Mouse (Mus musculus) ES-E14 (cell line): ENCODE measurements around the gene Tgm3. TPM values are rescaled to one million over a fixed set of nuclear protein-coding genes. Genes with fewer than 3 reads are reported as not detected.

ENCODE experiments used
- DNase-seq: peaks from one replicate; pipeline ENCODE4 v3.0.0-alpha.2; 2013; ENCODE audit warnings: low read depth, low spot score
- H3K27ac ChIP-seq: 2 replicates; pipeline ENCODE4 v1.5.1; 2012; ENCODE audit warnings: low read depth, mild to moderate bottlenecking, low read length, moderate library complexity, mixed read lengths; ENCODE audit not compliant: poor library complexity, insufficient read depth, severe bottlenecking
- H3K36me3 ChIP-seq: 2 replicates; pipeline ENCODE4 v1.6.1; 2012; ENCODE audit warnings: mild to moderate bottlenecking, low read length, moderate library complexity, mixed read lengths; ENCODE audit not compliant: control insufficient read depth, poor library complexity, insufficient read depth, severe bottlenecking
- H3K4me1 ChIP-seq, 2 experiments: fragments of 150-350 bp in 1 of 2; sonication (generic) in 1 of 2; 2 replicates each; pipeline ENCODE4 v1.6.1; 2012; ENCODE audit warnings: low read length in 2 of 2, mild to moderate bottlenecking in 1 of 2, mixed read lengths in 1 of 2; ENCODE audit not compliant: control insufficient read depth in 2 of 2, insufficient read depth in 2 of 2, poor library complexity in 1 of 2
- H3K4me3 ChIP-seq, 2 experiments: fragments of 150-350 bp in 1 of 2; sonication (generic) in 1 of 2; 2 replicates each; pipeline ENCODE4 v1.5.1; 2012; ENCODE audit warnings: low read length in 2 of 2, low read depth in 1 of 2, mild to moderate bottlenecking in 1 of 2, mixed read lengths in 1 of 2; ENCODE audit not compliant: insufficient read depth in 1 of 2, poor library complexity in 1 of 2, severe bottlenecking in 1 of 2
- H3K9ac ChIP-seq: 2 replicates; pipeline ENCODE4 v1.6.1; 2012; ENCODE audit warnings: low read depth, mild to moderate bottlenecking, low read length, mixed read lengths; ENCODE audit not compliant: poor library complexity, insufficient read depth, severe bottlenecking
- H3K9me3 ChIP-seq: fragments of 150-350 bp; sonication (generic); 2 replicates; pipeline ENCODE4 v1.6.1; 2012; ENCODE audit warnings: low read depth, mild to moderate bottlenecking, low read length; ENCODE audit not compliant: control insufficient read depth, insufficient read depth
- CHD2 ChIP-seq: IDR thresholded peaks from 2 replicates; pipeline ENCODE4 v1.6.1; 2014; ENCODE audit warnings: mild to moderate bottlenecking, low read depth, low read length, inconsistent platforms
- HCFC1 ChIP-seq: IDR thresholded peaks from 2 replicates; pipeline ENCODE4 v1.6.1; 2012; ENCODE audit warnings: low read length, inconsistent platforms, borderline replicate concordance; ENCODE audit not compliant: insufficient read depth
- MAFK ChIP-seq: IDR thresholded peaks from 2 replicates; pipeline ENCODE4 v1.6.1; 2014; ENCODE audit warnings: mild to moderate bottlenecking, low read depth, low read length, inconsistent platforms; ENCODE audit not compliant: insufficient read depth
- ZC3H11A ChIP-seq: IDR thresholded peaks from 2 replicates; pipeline ENCODE4 v1.6.1; 2012; ENCODE audit warnings: low read depth, mild to moderate bottlenecking, inconsistent platforms, low read length, borderline replicate concordance
- ZNF384 ChIP-seq: IDR thresholded peaks from 2 replicates; pipeline ENCODE4 v1.6.1; 2012; ENCODE audit warnings: low read depth, low read length, inconsistent platforms
- in situ Hi-C, 2 experiments: fragments of 600-800 bp; cut with MboI; formaldehyde crosslinking; loops; one replicate each; pipeline ENCODE4 v1.15.1; 2025; ENCODE audit warnings: low sequenced_read_pairs in 2 of 2, inconsistent platforms in 1 of 2; ENCODE audit not compliant: unreplicated experiment in 2 of 2
- total RNA-seq: library from RNA; depleted of rRNA; stranded (reverse); fragments of 300-350 nt; gene quantifications from 2 replicates; pipeline ENCODE4 v1.2.3, GENCODE M21; 2012

Tgm3 gene
- total RNA-seq, 1 experiment, result 3.1 TPM

- Histone ChIP-seq H3K27ac (no peak overlapping the region), H3K4me1 (peaks cover 0 to 2% of the 10 kb centered on the region in 2 experiments; a peak in 1 of 4 replicates), H3K4me3 (no peak overlapping the region), H3K9ac (no peak overlapping the region), H3K9me3 (no peaks in the 10 kb centered on the region), H3K36me3 (no peaks in the 10 kb centered on the region)
- in situ Hi-C loops, result no loop called here
- no peak for TF ChIP-seq HCFC1
- TF ChIP-seq CHD2, result no peak
- TF ChIP-seq MAFK, result no peak
- TF ChIP-seq ZNF384, result no peak
- TF ChIP-seq ZC3H11A, result no peak
- DNase-seq, result no peak
These were observed 20.5 kb downstream of the Tgm3 start for GRCm38 (mm10) chr2:130032661-130033060.

- H3K9me3 ChIP-seq, result no peaks in the 10 kb centered on the region
- H3K27ac ChIP-seq, result no peak overlapping the region
- H3K4me1 ChIP-seq, result 0 out of 4 replicates have a peak, but pooled peaks cover 0 to 2% of the 10 kb centered on the region in 2 experiments
- H3K9ac ChIP-seq, result no peak overlapping the region
- no peak for TF ChIP-seq ZNF384
- H3K4me3 ChIP-seq, result no peak overlapping the region
- H3K36me3 ChIP-seq, result no peaks in the 10 kb centered on the region
- in situ Hi-C loops, result no loop called here
- DNase-seq, result no peak
These were observed 24.7 kb downstream of the Tgm3 start for GRCm38 (mm10) chr2:130036846-130037245.

DNA sequence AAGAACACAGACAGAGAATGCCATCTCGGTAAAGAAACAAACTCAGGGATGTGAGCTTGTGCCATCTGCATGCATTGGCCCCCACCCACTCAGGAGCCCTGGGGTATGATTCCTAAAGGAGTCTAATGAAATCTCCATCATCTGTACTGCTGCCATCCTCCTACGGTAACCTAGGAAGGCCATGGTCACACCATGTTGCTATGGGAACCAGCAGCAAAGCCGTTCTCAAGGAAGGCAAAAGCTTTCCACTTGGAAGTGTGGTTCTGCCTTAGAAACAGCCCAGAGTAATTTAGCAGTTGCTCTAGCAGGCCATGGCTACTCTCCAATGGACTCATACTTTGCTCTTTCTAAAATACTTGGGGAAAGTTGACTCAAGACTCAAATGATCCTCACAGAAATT lies 26.8 kb downstream of the Tgm3 start:
- H3K4me3 ChIP-seq, result no peak overlapping the region
- DNase-seq, result no peak

DNA sequence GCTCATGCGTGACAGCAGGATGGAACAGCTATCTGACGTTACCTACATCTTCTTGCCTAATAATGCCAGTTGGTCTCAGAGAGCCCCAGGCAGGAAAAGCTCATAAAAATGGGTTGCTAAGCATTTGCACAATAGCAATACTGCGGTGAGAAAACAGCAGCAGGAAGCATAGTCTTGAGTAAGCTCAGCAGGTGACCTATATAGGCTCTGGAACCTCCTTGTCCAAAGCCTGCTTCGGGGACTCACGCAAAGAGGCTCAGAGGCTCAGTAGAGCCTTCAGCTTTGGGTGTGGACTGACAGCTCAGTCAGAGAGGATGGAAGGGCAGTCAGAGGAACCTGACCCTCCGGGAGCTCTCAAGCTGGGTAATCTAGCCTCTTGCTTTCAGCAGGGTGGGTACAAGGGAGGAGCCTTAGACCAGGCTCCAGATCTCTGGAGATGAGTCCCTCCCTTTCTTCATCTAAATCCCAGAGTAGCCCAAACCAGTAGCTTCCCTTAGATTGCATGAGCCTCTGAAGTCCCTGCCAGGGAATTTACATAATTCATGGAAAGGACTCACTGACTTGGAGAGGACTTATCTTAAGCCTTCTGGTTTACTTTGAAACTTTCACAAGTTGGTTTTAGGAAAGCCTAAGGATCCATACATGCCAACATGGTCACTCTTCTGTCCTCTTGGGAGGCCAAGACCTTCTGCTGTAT lies 28.2 kb downstream of the Tgm3 start:
- H3K9me3 ChIP-seq, result no peaks in the 10 kb centered on the region
- DNase-seq, result no peak
- TF ChIP-seq ZC3H11A, result no peak
- no peak for TF ChIP-seq CHD2
- H3K27ac ChIP-seq, result no peak overlapping the region
- no peaks in the 10 kb centered on the region for H3K36me3 ChIP-seq
- H3K4me3 ChIP-seq, result no peak overlapping the region
- in situ Hi-C loops, result no loop called here
- H3K4me1 ChIP-seq, result no peaks in the 10 kb centered on the region
- H3K9ac ChIP-seq, result no peak overlapping the region

More for the DNA sequence above, 26.8 kb downstream of the Tgm3 start:
- Histone ChIP-seq H3K27ac (no peak overlapping the region), H3K36me3 (no peaks in the 10 kb centered on the region), H3K9ac (no peak overlapping the region), H3K9me3 (no peaks in the 10 kb centered on the region), H3K4me1 (0 out of 4 replicates have a peak, but pooled peaks cover 0 to 2% of the 10 kb centered on the region in 2 experiments)
- in situ Hi-C loops, result no loop called here
- TF ChIP-seq HCFC1 (no peak), ZNF384 (no peak), CHD2 (no peak), MAFK (no peak), ZC3H11A (no peak)

- in situ Hi-C loops, result no loop called here
- Histone ChIP-seq H3K36me3 (no peaks in the 10 kb centered on the region), H3K9ac (no peak overlapping the region), H3K27ac (no peak overlapping the region), H3K4me3 (no peak overlapping the region), H3K9me3 (no peaks in the 10 kb centered on the region), H3K4me1 (no peaks in the 10 kb centered on the region)
- TF ChIP-seq MAFK (no peak), ZC3H11A (no peak), ZNF384 (no peak)
- DNase-seq, result no peak
These were observed 31.7 kb downstream of the Tgm3 start for GRCm38 (mm10) chr2:130043835-130044234.
